Mouse (Mus musculus) fibroblast of lung, adult 2 months (primary cell): ENCODE measurements around the gene Zfp534.
"Not testable (repeated sequence)": the region's sequence is repeated elsewhere in the genome, so short reads cannot be mapped to it uniquely, and the experiment has no call there.

Experiments
- DNase-seq: peaks from one replicate; pipeline ENCODE4 v3.0.0-alpha.2; 2011; ENCODE audit warnings: low read depth

Zfp534 gene

DNA sequence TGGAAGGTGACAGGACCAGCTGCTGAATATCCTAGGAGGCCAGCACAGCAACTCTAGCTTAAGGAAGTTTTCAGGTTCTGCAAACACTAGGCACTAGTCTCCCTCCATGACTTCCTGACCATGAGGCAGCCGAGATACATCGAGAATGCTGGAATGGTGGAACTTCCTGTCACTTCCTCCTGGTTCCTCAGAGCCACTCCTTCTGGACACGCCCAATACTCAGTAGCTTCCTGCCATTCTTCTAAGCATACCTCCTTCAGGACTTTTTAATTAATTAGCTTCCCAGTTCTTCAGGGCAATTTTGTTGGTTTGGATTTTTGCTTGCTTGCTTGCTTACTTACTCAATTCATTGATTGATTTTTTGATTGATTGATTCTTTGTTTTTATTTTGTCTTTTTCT, at the start of gene Zfp534:
Zfp534 (minus strand) TSS at position 101 of the 400 bp plus-strand sequence.
- not testable (repeated sequence) for DNase-seq

DNA sequence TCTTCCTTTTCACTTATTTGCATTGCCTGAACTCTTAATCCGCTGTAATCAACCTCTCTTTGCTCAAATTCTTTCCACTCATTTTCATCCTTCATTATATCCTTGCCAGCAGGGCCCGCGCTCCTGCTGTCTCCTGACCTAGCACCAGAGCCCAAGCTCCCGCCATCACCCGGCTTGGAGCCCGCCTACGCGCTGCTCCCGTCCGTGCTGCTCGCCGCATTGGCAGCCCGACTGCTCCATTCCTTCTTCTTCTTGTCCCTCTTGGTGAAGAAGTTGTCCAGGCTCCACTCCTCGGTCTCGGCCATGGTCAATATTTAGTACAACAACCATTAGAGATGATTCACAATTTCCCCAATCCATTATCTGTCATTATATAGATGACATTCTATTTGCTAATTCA, 43.9 kb upstream of the Zfp534 start:
- not testable (repeated sequence) for DNase-seq

DNA sequence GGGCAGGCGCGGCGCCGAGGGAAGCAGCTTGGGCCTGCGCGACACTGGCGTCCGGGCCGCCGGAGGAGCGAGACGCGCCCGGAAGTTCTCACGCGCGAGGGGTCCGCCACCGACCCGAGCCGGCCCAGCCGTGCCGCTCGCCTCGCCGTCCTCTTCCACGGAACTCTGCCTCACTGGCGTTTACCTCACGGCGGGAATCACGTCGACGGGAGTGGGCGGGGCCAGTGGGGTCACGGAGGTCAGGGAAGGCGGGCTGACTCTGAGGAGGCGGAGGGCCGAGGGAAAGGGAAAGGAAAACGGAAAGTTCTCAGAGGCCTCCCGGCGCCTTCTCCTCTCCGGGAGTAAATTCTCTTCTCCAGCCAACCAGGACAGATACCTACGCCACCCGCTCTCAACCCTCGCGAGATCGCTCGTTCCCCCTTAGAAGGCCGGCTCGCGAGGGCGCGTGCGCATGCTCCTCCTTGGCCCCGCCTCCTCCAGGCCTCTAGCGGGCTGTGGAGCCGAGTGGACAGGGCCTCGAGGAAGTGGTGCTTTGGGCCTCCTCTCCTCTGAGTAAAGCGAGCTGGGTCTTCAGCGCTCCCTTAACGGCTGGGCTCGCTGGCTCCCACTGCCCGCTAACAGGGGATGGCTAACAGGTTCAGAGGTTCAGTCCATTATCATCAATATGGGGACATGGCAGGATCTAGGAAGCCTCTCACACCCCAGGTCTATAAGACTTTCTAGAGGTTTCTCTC, 36.5 kb upstream of the Zfp534 start:
- DNase-seq: not testable (repeated sequence)

DNA sequence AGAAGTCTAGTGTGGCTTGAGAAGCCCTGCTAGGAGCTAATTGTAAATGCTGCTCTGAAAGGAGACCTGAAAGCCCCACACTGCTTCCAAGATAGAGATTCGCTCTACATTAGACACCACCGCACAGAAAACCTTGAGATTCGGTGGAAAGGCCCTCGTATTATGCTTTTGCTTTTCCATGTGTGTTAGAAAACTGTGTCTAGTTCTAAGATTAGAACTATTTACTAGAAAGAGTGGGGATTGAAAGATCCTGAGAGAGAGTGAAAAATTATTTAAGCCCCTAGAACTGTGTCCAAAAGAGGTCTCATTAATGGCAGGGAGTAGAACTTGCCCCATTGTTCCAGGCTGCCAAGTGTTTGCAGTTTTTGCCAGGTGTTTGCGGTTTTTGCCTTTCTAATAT, 47.1 kb downstream of the Zfp534 start:
- not testable (repeated sequence) for DNase-seq

DNA sequence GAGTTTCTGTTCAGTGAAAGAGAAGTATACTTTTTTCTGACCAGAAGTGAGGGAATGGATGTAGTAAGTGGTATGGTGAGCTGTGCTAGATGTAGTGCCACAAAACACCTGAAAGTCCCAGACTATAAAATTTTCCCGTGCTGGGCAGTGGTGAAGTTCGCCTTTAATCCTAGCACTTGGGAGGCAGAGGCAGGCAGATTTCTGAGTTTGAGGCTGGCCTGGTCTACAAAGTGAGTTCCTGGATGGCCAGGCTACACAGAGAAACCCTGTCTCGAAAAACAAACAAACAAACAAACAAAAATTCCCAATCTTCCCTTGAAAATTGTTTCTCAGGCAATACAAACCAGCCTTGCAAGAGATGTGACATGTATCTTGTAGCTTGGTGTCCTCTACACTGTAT, 54.9 kb downstream of the Zfp534 start:
- DNase-seq: not testable (repeated sequence)

DNA sequence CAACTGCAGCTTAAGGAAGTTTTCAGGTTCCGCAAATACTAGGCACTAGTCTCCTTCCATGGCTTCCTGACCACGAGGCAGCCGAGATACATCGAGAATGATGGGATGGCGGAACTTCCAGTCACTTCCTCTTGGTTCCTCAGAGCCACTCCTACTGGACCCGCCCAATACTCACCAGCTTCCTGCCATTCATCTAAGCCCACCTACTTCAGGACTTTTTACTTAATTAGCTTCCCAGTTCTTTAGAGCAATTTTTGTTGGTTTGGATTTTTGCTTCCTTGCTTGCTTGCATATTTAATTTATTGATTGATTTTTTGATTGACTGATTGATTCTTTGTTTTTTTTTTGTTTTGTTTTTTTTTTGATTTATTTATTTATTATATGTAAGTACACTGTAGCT, 59.9 kb downstream of the Zfp534 start, which contains the start of gene Zfp979:
Zfp979 (minus strand) TSS at position 101 of the 400 bp plus-strand sequence.
- DNase-seq: not testable (repeated sequence)

DNA sequence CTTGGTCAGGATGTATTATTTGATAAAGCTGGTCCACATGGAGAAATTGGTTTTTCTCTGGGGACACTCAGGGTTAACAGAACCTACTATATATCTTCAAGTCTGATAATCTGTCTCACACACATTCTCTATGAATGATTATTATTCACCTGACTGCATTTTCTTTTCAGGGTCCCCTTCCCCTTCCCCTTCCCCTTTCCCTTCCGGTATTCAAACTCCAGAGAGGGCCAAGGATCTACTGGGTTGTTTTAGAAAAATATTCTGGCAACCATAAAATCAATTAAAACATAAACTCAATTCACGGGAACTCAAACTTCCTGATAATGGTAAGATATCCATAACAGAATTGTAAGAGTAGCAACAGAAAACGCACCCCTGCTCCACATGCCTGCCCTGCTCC, 60.4 kb downstream of the Zfp534 start:
- not testable (repeated sequence) for DNase-seq

DNA sequence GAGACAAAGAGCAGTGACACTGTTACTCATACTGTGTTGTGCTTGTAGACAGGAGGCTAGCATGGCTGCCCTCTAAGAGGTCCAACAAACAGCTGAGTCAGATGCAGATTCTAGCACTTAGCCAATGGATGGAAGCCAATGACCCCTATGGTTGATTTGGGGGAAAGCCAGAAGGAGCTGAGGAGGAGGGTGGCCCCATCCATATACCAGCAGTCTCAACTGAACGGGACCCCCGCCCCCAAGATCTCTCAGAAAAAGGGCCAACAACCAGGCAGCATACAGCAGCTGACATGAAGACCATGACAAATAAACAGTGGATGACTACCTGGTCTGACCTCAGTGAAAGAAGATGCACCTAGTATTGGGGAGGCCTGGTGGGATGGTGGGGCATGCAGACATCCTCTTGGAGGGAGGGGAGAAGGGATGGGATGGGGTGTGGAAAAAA, 68.5 kb downstream of the Zfp534 start:
- DNase-seq: not testable (repeated sequence)
